Mouse (Mus musculus) stomach, embryonic 16.5 days (tissue): Measurements from ENCODE around the gene BC049762. TPM values are rescaled to one million over a fixed set of nuclear protein-coding genes. Genes with fewer than 3 reads are reported as not detected.

Experiments
- ATAC-seq: fragments of 200-750 bp; cut with Nextera tagmentation; 2 replicates; pipeline ENCODE4 v1.8.0; 2017; ENCODE audit warnings: moderate number of reproducible peaks, moderate TSS enrichment; ENCODE audit not compliant: insufficient read depth, low FRiP score
- H3K27ac ChIP-seq: fragments of 300-500 bp; sonication (generic); 2 replicates; pipeline ENCODE4 v1.5.1; 2014; ENCODE audit warnings: low read length
- H3K27me3 ChIP-seq: fragments of 300-500 bp; sonication (generic); 2 replicates; pipeline ENCODE4 v1.6.1; 2014; ENCODE audit warnings: low read length, control low read depth, mixed read lengths; ENCODE audit not compliant: control insufficient read depth, insufficient read depth
- H3K36me3 ChIP-seq: fragments of 300-500 bp; sonication (generic); 2 replicates; pipeline ENCODE4 v1.6.1; 2014; ENCODE audit warnings: low read length; ENCODE audit not compliant: control insufficient read depth, insufficient read depth
- H3K4me1 ChIP-seq: fragments of 300-500 bp; sonication (generic); 2 replicates; pipeline ENCODE4 v1.6.1; 2014; ENCODE audit warnings: low read length, control low read depth, mixed read lengths; ENCODE audit not compliant: control insufficient read depth, insufficient read depth
- H3K4me2 ChIP-seq: fragments of 300-500 bp; sonication (generic); 2 replicates; pipeline ENCODE4 v1.6.1; 2014; ENCODE audit warnings: low read depth, low read length, mixed read lengths
- H3K4me3 ChIP-seq: fragments of 300-500 bp; sonication (generic); replicated peaks from 2 replicates; pipeline ENCODE4 v1.5.1; 2014; ENCODE audit warnings: mild to moderate bottlenecking, low read length
- H3K9ac ChIP-seq: fragments of 300-500 bp; sonication (generic); 2 replicates; pipeline ENCODE4 v1.6.1; 2014; ENCODE audit warnings: low read length
- H3K9me3 ChIP-seq: fragments of 300-500 bp; sonication (generic); replicated peaks from 2 replicates; pipeline ENCODE4 v1.6.1; 2016; ENCODE audit warnings: low read length, control low read depth; ENCODE audit not compliant: control insufficient read depth
- WGBS: fragments of 180-500 bp; shearing (Covaris S2); extraction: QIAGEN DNeasy Blood & Tissue Kit; methylation state at CpG from one replicate; pipeline ENCODE4 v1.1.7; 2014; 5-methylcytosine and 5-hydroxymethylcytosine counted together
- polyA plus RNA-seq: library from polyadenylated mRNA; unstranded; fragments of >200 nt; fragmentation: Nextera tagmentation; extraction: Ambion mirVana; gene quantifications from 2 replicates; pipeline ENCODE4 v1.2.1, GENCODE M21; 2015

The BC049762 gene
- polyA plus RNA-seq, 1 experiment from 2014 or later = 0.36 TPM

DNA sequence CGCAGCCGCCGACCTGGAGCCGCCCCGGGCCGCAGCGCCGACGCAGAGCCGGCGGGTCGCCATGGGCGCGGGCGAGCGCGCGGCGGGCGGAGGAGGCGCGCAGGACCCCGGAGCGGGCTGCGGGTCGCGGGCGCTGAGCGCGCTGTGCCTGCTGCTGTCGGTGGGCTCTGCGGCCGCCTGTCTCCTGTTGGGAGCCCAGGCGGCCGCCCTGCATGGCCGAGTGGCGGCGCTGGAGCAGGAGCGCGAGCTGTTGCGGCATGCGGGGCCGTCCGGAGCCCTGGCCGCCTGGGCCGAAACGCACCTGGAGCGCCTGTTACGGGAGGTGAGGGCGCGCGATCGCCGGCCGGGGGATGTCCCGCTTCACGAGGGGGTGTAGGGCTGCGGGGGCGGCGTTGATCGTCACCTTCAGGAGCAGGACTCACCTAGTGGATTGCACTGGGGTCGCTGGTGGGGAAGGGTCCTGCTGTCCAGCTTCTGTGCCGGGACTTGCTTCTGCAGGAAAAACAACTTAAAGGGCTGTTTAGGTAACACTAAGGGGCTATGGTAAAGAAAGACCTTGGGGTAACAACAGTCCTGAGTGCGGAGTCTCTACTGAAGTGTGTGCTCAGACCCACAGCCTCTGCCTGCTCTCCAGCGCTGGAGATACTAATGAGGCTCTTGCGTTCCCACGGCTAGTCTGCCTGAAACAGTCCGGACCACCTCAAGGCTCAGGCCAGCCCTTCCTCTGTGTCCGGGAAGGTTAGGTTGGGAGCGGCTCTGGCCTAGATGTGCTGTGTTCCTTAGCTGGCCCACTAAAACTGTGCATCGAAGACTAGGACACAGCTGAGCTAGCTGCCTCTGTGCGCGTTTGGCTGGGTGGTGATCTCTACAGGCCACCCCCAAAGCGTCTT, 27.5 kb upstream of the BC049762 start:
- Histone ChIP-seq H3K4me1 (0 out of 2 replicates have a peak, but pooled peaks cover 2% of the 10 kb centered on the region), H3K4me3 (peak overlapping the region; percentile 63), H3K27me3 (no peaks in the 10 kb centered on the region), H3K36me3 (no peaks in the 10 kb centered on the region), H3K9ac (peak overlapping the region; percentile 73), H3K9me3 (no peaks in the 10 kb centered on the region; the same call in 1 of the 2 replicates), H3K4me2 (peak overlapping the region; percentile 79), H3K27ac (0 out of 2 replicates have a peak overlapping the region, but pooled peaks have one; percentile 84)
- ATAC-seq = peak; percentile 72
- WGBS = 2% methylated on average over 61 of the region's 74 CpGs

DNA sequence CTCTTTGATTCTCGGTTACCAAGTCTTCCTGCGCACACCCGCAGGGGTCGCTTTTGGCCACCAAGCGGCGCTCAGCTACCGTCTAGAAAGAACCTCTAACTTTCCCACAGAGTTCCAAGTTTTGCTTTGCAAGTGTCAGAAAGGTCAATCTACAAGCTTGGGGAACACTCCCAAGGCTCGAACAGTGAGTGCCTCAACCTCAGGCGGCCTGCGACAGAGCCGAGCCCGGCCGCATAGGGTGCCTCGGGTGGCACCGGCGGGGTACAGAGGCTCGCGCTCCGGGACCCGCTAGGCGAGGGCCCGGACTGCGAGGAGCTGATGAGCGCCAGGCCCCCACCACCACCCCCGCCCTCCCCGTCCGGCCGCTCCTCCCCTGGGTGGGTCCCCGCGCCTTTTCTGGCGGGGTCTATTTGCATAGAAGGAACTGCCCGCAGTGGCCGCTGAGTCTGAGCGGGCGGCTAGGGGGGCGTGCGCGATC, 26.8 kb upstream of the BC049762 start, which contains the start of gene Col23a1:
Gene Col23a1 (plus strand): TSS at position 357 of the 478 bp plus-strand sequence.
- Histone ChIP-seq H3K4me2 (peak within 1 kb of the TSS; percentile 79), H3K27me3 (no peaks in the 10 kb centered on the region), H3K9ac (peak within 1 kb of the TSS; percentile 73), H3K27ac (peak within 1 kb of the TSS; percentile 84), H3K9me3 (no peaks in the 10 kb centered on the region), H3K36me3 (no peaks in the 10 kb centered on the region), H3K4me1 (0 out of 2 replicates have a peak, but pooled peaks cover 2% of the 10 kb centered on the region), H3K4me3 (peak within 1 kb of the TSS; percentile 63)
- ATAC-seq = peak; percentile 92
- under 1% methylated on average over 37 of the region's 38 CpGs for WGBS

DNA sequence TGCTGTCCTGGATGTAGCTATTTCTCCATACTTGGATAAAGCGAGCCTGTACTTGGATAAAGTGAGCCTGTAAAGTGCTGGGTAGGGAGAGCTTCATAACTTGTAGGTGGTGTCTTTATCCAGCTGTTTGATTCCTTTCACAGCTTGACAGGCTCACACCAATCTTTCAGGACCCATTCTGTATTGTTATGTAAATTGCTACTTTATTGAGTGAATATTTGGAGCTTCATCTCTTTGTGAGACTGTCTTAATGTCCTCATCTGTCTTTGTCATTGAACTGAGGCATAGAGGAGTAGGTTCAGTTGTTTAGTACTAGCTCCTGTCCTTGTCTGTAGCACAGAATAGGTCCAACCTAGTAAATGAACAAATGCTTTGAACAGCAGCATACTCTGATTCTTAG, 11.6 kb upstream of the BC049762 start:
- no peak overlapping the region for H3K27ac ChIP-seq
- no peak for ATAC-seq
- H3K4me3 ChIP-seq = no peak overlapping the region
- H3K9me3 ChIP-seq = no peaks in the 10 kb centered on the region
- H3K4me2 ChIP-seq = no peak overlapping the region
- 85% methylated on average over 1 of the region's 1 CpGs for WGBS
- H3K36me3 ChIP-seq = peaks cover 25% of the 10 kb centered on the region; the same call in 1 of the 2 replicates
- H3K9ac ChIP-seq = no peak overlapping the region
- H3K27me3 ChIP-seq = no peaks in the 10 kb centered on the region
- H3K4me1 ChIP-seq = no peaks in the 10 kb centered on the region

DNA sequence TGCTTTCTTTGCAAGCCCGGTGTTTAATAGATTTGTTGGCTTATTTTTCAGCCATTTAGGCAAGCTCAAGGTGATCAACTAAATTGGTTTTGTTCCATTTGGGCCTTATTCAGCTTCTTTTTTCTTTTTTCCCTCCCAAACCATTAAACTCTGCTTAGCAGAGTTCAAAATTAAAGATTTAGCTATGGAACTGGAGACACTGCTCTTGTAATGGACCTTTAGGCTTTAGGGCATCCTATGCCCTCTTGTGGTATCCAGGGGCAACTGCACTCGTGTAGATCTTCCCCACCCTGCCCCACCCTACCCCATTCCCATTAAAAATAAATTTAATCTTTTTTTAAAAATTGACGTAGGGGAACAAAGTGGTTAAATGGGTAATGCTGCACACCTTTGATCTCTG, 2.5 kb upstream of the BC049762 start:
- Histone ChIP-seq H3K36me3 (no peaks in the 10 kb centered on the region), H3K27me3 (no peaks in the 10 kb centered on the region), H3K4me2 (peak overlapping the region; percentile 68), H3K4me3 (peak overlapping the region; percentile 96; the same call in 1 of the 2 replicates), H3K9ac (no peak overlapping the region), H3K27ac (no peak overlapping the region), H3K4me1 (peaks cover 14% of the 10 kb centered on the region), H3K9me3 (no peaks in the 10 kb centered on the region)
- 43% methylated on average over 3 of the region's 3 CpGs for WGBS
- ATAC-seq = no peak

DNA sequence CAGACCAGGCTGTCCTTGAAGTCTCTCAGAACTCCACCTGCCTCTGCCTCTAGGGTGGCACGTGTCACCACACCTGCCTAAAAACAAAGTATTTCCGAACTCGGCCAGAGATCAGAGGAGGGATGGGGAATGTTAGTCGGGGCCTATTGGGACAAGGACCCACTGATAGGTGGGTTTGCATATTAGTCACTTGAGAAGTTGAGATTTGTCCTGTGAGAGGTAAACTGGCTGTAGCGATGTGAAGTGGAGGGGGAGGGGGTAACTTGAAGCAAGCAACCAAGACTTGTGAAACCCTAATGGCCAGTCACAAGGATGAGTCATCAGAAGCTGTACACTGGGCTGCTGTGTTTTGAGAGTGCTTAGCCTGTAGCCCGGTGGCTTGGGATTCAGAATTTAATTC, 1.5 kb upstream of the BC049762 start:
- H3K4me1 ChIP-seq = peaks cover 14% of the 10 kb centered on the region
- H3K27ac ChIP-seq = peak overlapping the region; percentile 22; the same call in 1 of the 2 replicates
- no peak for ATAC-seq
- H3K9me3 ChIP-seq = no peaks in the 10 kb centered on the region
- H3K9ac ChIP-seq = peak overlapping the region; percentile 47
- no peaks in the 10 kb centered on the region for H3K27me3 ChIP-seq
- H3K36me3 ChIP-seq = no peaks in the 10 kb centered on the region
- H3K4me3 ChIP-seq = peak overlapping the region; percentile 96
- H3K4me2 ChIP-seq = peak overlapping the region; percentile 68
- WGBS = 8% methylated on average over 6 of the region's 6 CpGs

DNA sequence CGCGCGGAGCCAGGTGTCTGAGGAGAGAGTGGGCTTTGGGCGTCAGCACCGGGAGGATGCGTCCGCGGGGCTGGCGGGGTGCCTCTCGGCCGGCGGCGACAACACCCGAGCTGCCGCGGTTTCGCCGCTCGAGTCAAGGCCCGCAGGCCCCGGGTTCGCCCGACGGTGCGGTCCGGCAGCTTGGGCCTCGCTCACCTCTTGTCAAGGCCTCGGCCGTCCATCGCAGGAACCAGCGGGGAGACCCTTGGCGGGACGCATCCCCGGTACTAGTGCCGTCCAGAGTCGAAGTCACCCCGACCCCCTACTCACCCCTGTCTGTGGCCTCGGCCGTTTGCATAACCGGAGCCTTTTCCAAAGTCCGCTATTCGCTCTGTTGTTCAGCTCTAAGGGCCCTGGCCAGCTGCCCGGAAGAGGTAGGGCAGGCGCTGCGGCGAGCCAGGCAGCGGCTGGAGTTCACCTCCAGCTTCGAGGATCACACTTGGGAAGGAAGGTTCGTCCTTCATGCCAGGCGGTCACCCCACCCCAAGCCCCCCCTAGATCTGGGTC, 513 bp upstream of the BC049762 start:
- H3K9ac ChIP-seq = peak overlapping the region; percentile 99
- H3K36me3 ChIP-seq = no peaks in the 10 kb centered on the region
- H3K27ac ChIP-seq = peak overlapping the region; percentile 94
- WGBS = under 1% methylated on average over 50 of the region's 50 CpGs
- peak overlapping the region; percentile 96 for H3K4me3 ChIP-seq
- peak; percentile 45 for ATAC-seq
- H3K4me1 ChIP-seq = peaks cover 14% of the 10 kb centered on the region
- no peaks in the 10 kb centered on the region for H3K9me3 ChIP-seq
- H3K27me3 ChIP-seq = no peaks in the 10 kb centered on the region
- H3K4me2 ChIP-seq = peak overlapping the region; percentile 68

DNA sequence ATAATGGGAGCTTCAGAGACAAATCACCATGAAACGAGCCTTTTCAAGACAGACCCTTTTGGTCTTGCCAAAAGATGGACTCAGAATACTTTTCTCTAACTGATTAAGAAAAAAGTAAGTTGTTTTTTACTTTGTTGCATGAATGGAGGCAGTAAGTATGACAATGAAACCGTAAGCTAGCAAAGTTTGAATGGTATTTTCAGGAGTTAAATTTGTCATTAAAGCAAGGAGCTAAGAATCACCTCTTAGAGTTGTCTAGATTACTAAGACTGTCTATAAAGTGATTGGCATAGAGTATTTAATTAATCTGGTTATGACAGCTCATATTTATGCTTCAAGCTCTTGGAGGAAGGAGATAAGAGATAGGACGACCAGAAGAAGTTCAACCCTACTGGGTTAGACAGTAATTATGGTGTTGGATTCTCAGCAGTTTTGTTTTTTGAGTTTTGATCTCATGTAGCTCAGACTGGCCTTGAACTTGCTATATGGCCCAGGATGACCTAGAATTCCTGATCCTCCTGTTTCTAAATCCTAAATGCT, 1.1 kb downstream of the BC049762 start, which contains the start of gene Clk4:
Gene Clk4 (plus strand): TSS at position 51 of the 540 bp plus-strand sequence.
- WGBS = 86% methylated on average over 3 of the region's 3 CpGs
- no peaks in the 10 kb centered on the region for H3K27me3 ChIP-seq
- ATAC-seq = no peak

DNA sequence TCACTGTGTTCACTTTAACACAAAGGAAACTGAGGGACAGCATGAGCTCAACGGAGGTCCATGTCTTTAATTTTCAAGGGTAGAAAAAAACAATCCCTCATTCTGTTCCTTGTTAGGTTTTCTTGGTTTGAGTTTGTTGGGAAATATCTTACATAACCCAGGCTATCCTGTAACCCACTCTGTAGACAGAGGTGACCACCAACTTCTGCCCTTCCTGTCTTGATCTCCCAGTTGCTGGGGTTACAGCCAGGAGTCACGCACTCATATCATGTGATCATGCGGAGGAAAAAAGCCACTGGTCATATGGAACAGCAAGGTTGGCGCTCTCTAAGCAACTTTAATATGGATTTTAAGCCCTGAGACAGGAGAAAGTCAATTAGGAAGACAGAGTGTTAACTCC, 5.8 kb downstream of the BC049762 start:
- Histone ChIP-seq H3K36me3 (no peaks in the 10 kb centered on the region), H3K27ac (no peak overlapping the region), H3K9ac (no peak overlapping the region), H3K27me3 (no peaks in the 10 kb centered on the region), H3K9me3 (no peaks in the 10 kb centered on the region), H3K4me2 (no peak overlapping the region), H3K4me3 (no peak overlapping the region), H3K4me1 (no peaks in the 10 kb centered on the region)
- no peak for ATAC-seq
- WGBS = 83% methylated on average over 4 of the region's 4 CpGs

More for the DNA sequence above, 1.1 kb downstream of the BC049762 start, which contains the start of gene Clk4:
- peak within 1 kb of the TSS; percentile 94 for H3K4me2 ChIP-seq
- H3K27ac ChIP-seq = peak within 1 kb of the TSS; percentile 91
- no peaks in the 10 kb centered on the region for H3K9me3 ChIP-seq
- H3K36me3 ChIP-seq = no peaks in the 10 kb centered on the region
- peak within 1 kb of the TSS; percentile 96 for H3K4me3 ChIP-seq
- H3K4me1 ChIP-seq = peaks cover 14% of the 10 kb centered on the region
- peak within 1 kb of the TSS; percentile 99 for H3K9ac ChIP-seq
